Mouse (Mus musculus): ENCODE data around the gene Tmem268. TPM values are rescaled to one million over a fixed set of nuclear protein-coding genes. Genes with fewer than 3 reads are reported as not detected.

The Tmem268 gene
- 4.1 TPM in 2 replicates for polyA plus RNA-seq (2012; rRNA removed)

GRCm38 (mm10) chr4:63558407-63559081 is at the start of gene Tmem268:
Gene Tmem268 (plus strand): TSS chr4:63558781.

GRCm38 (mm10) chr4:63544494-63545230 is 13.9 kb upstream of the Tmem268 start, which contains the start of gene Atp6v1g1:
Gene Atp6v1g1 (plus strand): TSS chr4:63544772.

GRCm38 (mm10) chr4:63604945-63605344 is 46.4 kb downstream of the Tmem268 start, which contains the start of gene Gm11213:
Gene Gm11213 (minus strand): TSS chr4:63605261.

GRCm38 (mm10) chr4:63622378-63622835 is 63.8 kb downstream of the Tmem268 start, which contains the start of gene Tex48:
Gene Tex48 (minus strand): TSS chr4:63622428.

Other genes starting within 250 kb of the Tmem268 start
- gene Orm1, start 214.2 kb upstream of the Tmem268 start, polyA plus RNA-seq (2012; rRNA removed), result 0.58 TPM in 1 of 2 replicates, not detected in the other
- gene Orm3, start 202.6 kb upstream of the Tmem268 start, polyA plus RNA-seq (2012; rRNA removed), result not detected in 2 replicates
- not detected in 2 replicates for gene Orm2, start 196.3 kb upstream of the Tmem268 start, polyA plus RNA-seq (2012; rRNA removed)
- gene Akna, start 155.4 kb upstream of the Tmem268 start, polyA plus RNA-seq (2012; rRNA removed), result 2.7 and 3.5 TPM in 2 replicates
- gene Whrn, start 62.8 kb upstream of the Tmem268 start, polyA plus RNA-seq (2012; rRNA removed), result 19.8 and 20.8 TPM in 2 replicates
- 200 and 228 TPM in 2 replicates for gene Atp6v1g1, start 14.0 kb upstream of the Tmem268 start, polyA plus RNA-seq (2012; rRNA removed)
- gene Gm11213, start 46.5 kb downstream of the Tmem268 start, polyA plus RNA-seq (2012; rRNA removed), result not detected in 2 replicates
- gene Tex48, start 63.6 kb downstream of the Tmem268 start, polyA plus RNA-seq (2012; rRNA removed), result 0.12 TPM in 1 of 2 replicates, not detected in the other
- gene Gm11214, start 104.6 kb downstream of the Tmem268 start, polyA plus RNA-seq (2012; rRNA removed), result not detected in 2 replicates
- 0.01 and 0.03 TPM in 2 replicates for gene Tnfsf15, start 186.3 kb downstream of the Tmem268 start, polyA plus RNA-seq (2012; rRNA removed)

Data from central nervous system, embryonic 18 days (tissue).